Mouse (Mus musculus): ENCODE data around the gene Sept5.

Sept5 gene

GRCm38 (mm10) chr16:18586076-18586905 lies 43.5 kb downstream of the Sept5 start:
- no peak for ATAC-seq (ENCODE audit: insufficient number of reproducible peaks, low FRiP score, low TSS enrichment)

GRCm38 (mm10) chr16:18585676-18586075 lies 44.1 kb downstream of the Sept5 start:
- no peak for ATAC-seq (ENCODE audit: insufficient number of reproducible peaks, low FRiP score, low TSS enrichment)

DNA sequence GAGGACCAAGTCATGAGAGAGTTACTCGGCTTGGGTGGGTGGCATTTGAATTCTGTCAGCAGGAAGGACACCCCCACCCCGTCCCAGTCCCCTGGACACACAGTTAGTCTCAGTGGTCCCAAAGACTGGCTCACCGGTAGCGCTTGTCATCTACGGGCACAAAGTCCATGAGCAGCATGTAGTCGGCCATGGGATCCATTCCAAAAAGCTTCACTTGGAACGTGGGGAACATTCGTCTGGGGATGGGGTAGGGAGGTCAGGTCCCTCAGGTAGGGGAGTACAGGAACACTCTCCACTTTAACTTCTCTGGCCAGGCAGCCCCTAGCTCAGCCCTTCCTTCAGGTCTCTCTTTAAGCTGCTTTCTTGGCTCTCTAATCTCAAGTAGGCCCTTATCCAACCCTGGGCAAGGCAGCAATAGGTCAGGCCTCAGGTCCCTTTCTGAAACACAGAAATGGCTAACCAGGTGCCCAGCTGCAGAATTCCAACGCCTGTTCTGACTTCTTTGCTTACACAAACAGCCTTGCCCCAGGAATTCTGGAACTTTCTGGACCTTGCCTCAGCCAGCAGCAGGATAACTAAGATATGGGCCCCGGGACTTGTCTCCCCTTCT lies 44.7 kb downstream of the Sept5 start:
- ATAC-seq (ENCODE audit: insufficient number of reproducible peaks, low FRiP score, low TSS enrichment) = no peak

GRCm38 (mm10) chr16:18583673-18584357 lies 45.9 kb downstream of the Sept5 start:
- ATAC-seq (ENCODE audit: insufficient number of reproducible peaks, low FRiP score, low TSS enrichment) = no peak

- no peak for ATAC-seq (ENCODE audit: insufficient number of reproducible peaks, low FRiP score, low TSS enrichment)
Observed at GRCm38 (mm10) chr16:18583169-18583568, 46.6 kb downstream of the Sept5 start.

DNA sequence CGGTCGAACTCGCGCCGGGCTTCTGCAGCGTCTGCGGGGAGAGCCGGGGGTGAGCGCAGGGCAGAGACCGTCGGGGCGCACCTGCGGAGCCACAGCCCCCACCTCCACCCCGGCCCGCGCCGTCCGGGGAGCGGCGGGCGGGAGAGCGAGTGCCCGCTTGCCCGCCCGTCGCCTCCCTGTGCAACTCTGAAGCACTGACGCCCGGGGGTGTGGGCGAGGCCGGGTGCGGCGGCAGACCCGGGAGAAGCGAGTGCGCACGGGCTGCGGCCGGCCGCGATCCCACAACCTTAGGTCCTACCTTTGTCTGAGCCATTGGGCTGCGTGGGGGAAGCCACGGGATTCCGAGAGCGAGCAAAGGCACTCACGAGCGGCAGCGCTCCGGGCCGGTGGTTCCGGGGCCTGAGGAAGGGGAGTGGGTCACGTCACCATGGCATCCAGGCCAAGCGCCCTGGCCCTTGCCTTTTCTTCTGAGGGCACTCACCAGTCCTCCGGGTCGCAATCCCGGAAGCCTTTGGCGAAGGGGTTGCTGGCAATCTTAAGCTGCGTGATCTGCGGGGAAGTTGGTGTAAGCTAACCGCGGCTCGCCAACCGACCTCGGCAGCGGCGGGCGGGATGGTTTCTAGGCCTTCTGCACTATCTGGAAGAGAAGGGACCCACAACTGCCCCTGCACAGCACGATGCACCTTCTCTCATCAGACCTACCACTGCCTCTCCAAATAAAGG lies 47.2 kb downstream of the Sept5 start:
- no peak for ATAC-seq (ENCODE audit: insufficient number of reproducible peaks, low FRiP score, low TSS enrichment)

GRCm38 (mm10) chr16:18581623-18582205 lies 48.0 kb downstream of the Sept5 start:
- ATAC-seq (ENCODE audit: insufficient number of reproducible peaks, low FRiP score, low TSS enrichment) = no peak

DNA sequence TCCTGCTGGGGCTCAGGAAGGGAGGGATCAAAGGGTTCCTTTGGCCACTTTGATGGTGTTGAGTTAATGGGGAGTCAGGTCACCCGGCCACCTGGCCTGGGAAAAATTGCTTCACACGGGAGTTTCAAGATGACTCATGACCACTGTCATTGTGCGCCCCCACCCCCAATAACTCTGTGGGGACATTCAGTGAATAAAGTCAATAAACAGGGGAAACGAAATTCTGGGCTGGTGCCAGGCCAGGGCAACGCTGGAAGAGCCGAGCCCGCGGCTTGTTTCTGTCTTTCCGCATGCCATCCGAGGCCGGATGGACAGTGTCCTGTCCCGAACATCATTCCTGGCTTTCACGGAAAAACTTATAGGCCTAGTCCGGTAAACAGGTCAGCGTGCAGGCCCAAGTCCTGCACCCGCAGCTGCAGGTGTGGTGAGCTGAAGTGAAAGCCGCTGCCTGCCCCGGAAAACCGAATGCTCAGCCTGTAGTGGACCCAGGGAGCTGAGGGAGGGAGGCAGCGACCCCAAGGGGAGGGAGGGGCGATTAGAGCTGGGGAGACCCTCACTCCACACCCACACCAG lies 48.6 kb downstream of the Sept5 start:
- ATAC-seq (ENCODE audit: insufficient number of reproducible peaks, low FRiP score, low TSS enrichment) = no peak

DNA sequence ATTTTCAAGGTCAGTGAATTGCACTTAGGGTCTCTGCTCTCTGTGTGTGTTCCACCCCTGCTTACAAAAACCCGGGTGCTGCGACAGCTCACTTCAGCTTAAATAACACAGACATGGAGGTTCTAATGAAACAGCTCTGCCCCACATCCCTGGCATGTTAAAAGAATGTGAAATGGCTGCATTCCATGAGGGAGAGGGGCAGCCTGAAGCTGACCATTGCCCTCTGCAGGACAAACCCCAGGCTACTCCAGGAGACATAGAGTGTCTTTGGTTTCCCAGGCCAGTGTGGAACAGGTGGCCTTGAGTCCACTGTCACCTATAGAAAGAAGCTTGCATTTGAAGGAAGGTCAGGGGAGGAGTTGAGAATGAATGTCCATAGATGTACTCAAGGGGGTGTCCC lies 49.4 kb downstream of the Sept5 start:
- ATAC-seq (ENCODE audit: insufficient number of reproducible peaks, low FRiP score, low TSS enrichment) = no peak

DNA sequence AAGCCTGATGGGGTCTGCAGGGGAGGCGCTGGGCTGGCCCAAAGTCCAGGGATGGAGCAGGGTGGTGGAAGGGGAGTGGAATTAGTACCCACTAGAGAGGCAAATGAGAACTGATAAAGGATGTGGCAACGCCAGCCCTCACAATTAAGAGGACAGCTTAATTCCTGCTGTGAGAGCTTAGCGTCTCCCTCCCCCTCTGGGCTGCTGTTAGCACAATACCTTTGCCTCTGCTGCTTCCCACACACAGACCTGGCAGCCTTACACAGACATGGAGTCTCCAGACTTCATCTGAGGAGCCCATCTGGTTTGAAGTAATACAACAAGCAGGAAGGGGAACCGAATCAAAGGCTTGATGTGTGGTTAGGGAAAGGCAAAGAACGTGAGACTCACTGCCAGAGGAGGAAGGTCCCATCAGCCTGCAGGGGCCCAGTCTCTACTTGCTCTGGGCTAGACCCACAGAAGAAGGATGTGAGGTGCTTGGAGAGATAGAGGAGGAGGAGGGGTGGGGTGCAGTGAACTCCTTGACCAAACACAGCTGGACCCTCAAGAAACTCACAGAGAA lies 52.1 kb downstream of the Sept5 start:
- ATAC-seq (ENCODE audit: insufficient number of reproducible peaks, low FRiP score, low TSS enrichment) = no peak

- ATAC-seq (ENCODE audit: insufficient number of reproducible peaks, low FRiP score, low TSS enrichment) = no peak
Observed at GRCm38 (mm10) chr16:18577071-18577470, 52.7 kb downstream of the Sept5 start.

DNA sequence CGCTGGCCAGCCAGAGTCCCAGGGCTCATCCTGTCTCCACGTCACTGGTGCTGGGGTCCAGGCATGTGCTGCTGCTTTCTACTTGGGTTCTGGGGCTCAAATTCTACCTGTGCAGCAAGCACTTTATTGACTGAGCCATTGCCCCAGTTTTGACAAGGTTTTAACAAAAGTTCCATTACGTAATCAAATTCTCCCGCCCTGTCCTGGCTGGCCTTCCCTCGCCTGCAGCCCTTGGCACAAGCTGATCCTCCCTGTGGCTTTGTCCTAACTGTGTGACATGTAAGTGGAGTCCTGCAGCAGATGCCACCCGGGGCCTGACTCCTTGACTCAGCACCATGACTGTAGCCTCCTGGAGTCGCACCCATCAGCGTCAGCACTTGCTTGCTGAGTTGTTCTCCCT lies 55.6 kb downstream of the Sept5 start:
- ATAC-seq (ENCODE audit: insufficient number of reproducible peaks, low FRiP score, low TSS enrichment) = no peak
